19 mouse cellular contexts compared by ENCODE assay signal in the genomic region with DNA sequence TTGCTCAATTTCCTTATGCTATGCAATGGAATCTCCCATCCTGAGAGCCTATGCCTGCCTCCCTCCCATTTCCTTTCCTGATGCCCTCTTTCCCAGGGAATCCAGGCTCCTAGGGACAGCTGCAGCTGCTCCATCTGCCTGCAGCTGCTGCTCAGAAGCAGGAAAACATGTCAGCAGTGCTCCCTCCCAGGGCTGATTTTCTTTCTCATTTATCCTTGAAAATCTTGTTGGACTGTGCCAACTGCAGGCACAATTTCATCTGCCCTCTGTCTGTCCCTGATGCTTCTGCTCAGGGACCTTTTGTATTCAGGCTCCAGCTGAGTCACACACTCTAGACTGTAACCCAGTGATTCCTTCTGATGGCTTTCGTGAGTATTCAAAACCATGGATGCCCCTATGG. TPM values are rescaled to one million over a fixed set of nuclear protein-coding genes. Genes with fewer than 3 reads are reported as not detected.
DNase-seq lines count a peak whose midpoint lies in the region; ATAC-seq lines count a peak whose summit lies in the region.
"Had no signal": no experiment of that assay in that cellular context is flagged by ENCODE, and none has a peak within 500 bp of the region (broad histone marks: within the 10 kb centered on the region; RNA-seq: fewer than 3 reads in every experiment).

No protein-coding gene starts in this region.

- WGBS in midbrain, embryonic 11.5 days: 71% methylated on average over 1 of the region's 1 CpGs
- WGBS in midbrain, embryonic 10.5 days: 84% methylated on average over 1 of the region's 1 CpGs
- WGBS in hindbrain, embryonic 14.5 days: 48% methylated on average over 1 of the region's 1 CpGs

- peak; percentile 44 for DNase-seq in adrenal gland, adult 2 months
- no peak for DNase-seq in adrenal gland, postnatal 4 days (ENCODE audit: low spot score in 2 of 2)
- no peak for DNase-seq in midbrain, embryonic 11.5 days (ENCODE audit: low spot score, missing footprints)
- DNase-seq in midbrain, embryonic 10.5 days (ENCODE audit: low spot score): no peak
- no peak for DNase-seq in hindbrain, embryonic 14.5 days (ENCODE audit: low spot score)
- peak; percentile 45 for DNase-seq in retina, embryonic 14.5 days (ENCODE audit: low spot score)
- DNase-seq in kidney, adult 9 months: no peak
- DNase-seq in cerebellum, adult 8-10 months: no peak
- DNase-seq: heart, postnatal 14 days; kidney, adult 11 months; kidney, postnatal 4 days; right cerebral cortex, postnatal 25 days had no signal

- no peaks in the 10 kb centered on the region for H3K9me3 ChIP-seq in midbrain, embryonic 11.5 days (ENCODE audit: control insufficient read depth, low read length)
- H3K9me3 ChIP-seq in midbrain, embryonic 10.5 days (replicated peaks): no peaks in the 10 kb centered on the region
- H3K9me3 ChIP-seq in hindbrain, embryonic 14.5 days (ENCODE audit: control insufficient read depth, low read length): no peaks in the 10 kb centered on the region
- H3K9me3 ChIP-seq: neural tube, embryonic 13.5 days had no signal

- no peak overlapping the region for H3K27ac ChIP-seq in midbrain, embryonic 11.5 days (ENCODE audit: low read depth, low read length)
- H3K27ac ChIP-seq in midbrain, embryonic 10.5 days (replicated peaks): no peak overlapping the region
- no peak overlapping the region; the same call in 1 of the 2 replicates for H3K27ac ChIP-seq in hindbrain, embryonic 14.5 days
- H3K27ac ChIP-seq: macrophage; neural tube, embryonic 13.5 days had no signal

- H3K9ac ChIP-seq in midbrain, embryonic 11.5 days (ENCODE audit: low read length): no peak overlapping the region
- no peak overlapping the region for H3K9ac ChIP-seq in hindbrain, embryonic 14.5 days
- H3K9ac ChIP-seq: neural tube, embryonic 13.5 days had no signal

- no peaks in the 10 kb centered on the region for H3K36me3 ChIP-seq in midbrain, embryonic 11.5 days (ENCODE audit: control insufficient read depth, insufficient read depth, low read length)
- H3K36me3 ChIP-seq in midbrain, embryonic 10.5 days: no peaks in the 10 kb centered on the region
- H3K36me3 ChIP-seq in hindbrain, embryonic 14.5 days (replicated peaks; ENCODE audit: control insufficient read depth, insufficient read depth): no peaks in the 10 kb centered on the region
- H3K36me3 ChIP-seq: neural tube, embryonic 13.5 days had no signal

- no peak overlapping the region for H3K4me3 ChIP-seq in midbrain, embryonic 11.5 days (ENCODE audit: low read depth, low read length)
- no peak overlapping the region for H3K4me3 ChIP-seq in midbrain, embryonic 10.5 days
- H3K4me3 ChIP-seq in hindbrain, embryonic 14.5 days (replicated peaks; ENCODE audit: low read length): no peak overlapping the region
- H3K4me3 ChIP-seq: neural tube, embryonic 13.5 days had no signal

- no peak overlapping the region for H3K4me2 ChIP-seq in midbrain, embryonic 11.5 days
- no peak overlapping the region for H3K4me2 ChIP-seq in hindbrain, embryonic 14.5 days (replicated peaks)
- H3K4me2 ChIP-seq: neural tube, embryonic 13.5 days had no signal

- H3K4me1 ChIP-seq in midbrain, embryonic 11.5 days (ENCODE audit: control insufficient read depth, insufficient read depth, low read length): no peaks in the 10 kb centered on the region
- H3K4me1 ChIP-seq in midbrain, embryonic 10.5 days: peaks cover 7% of the 10 kb centered on the region
- H3K4me1 ChIP-seq in hindbrain, embryonic 14.5 days (replicated peaks; ENCODE audit: control insufficient read depth, insufficient read depth, low read length): no peaks in the 10 kb centered on the region

- ATAC-seq in midbrain, embryonic 11.5 days (ENCODE audit: low FRiP score): peak; percentile 49; the same call in 1 of the 2 replicates
- ATAC-seq in hindbrain, embryonic 14.5 days (ENCODE audit: low FRiP score): peak; percentile 77

- no peaks in the 10 kb centered on the region for H3K27me3 ChIP-seq in midbrain, embryonic 11.5 days (ENCODE audit: control insufficient read depth, insufficient read depth, low read length)
- H3K27me3 ChIP-seq in midbrain, embryonic 10.5 days (ENCODE audit: low read depth, poor library complexity, severe bottlenecking): no peaks in the 10 kb centered on the region
- H3K27me3 ChIP-seq in hindbrain, embryonic 14.5 days (ENCODE audit: control insufficient read depth, insufficient read depth, low read length): no peaks in the 10 kb centered on the region
- H3K27me3 ChIP-seq: neural tube, embryonic 13.5 days had no signal

RNA-seq across cellular contexts. Expression of a gene that starts 20.6 kb away (rescaled TPM):
- 1 to 10 TPM in 1 of 2 experiments, under 1 TPM in 1; 0.61 to 1.1 TPM for total RNA-seq in adrenal gland, adult 2 months (2021)
- polyA plus RNA-seq in adrenal gland, adult 2 months (2012; rRNA removed): 0.08 TPM in 1 of 2 replicates, not detected in the other
- total RNA-seq in adrenal gland, postnatal 4 days (2021): under 1 TPM; 0.25 to 0.51 TPM
- 26.0 and 27.5 TPM in 2 replicates for polyA plus RNA-seq in midbrain, embryonic 11.5 days (2014; fragmentation: Nextera tagmentation; extraction: Ambion mirVana)
- 13.4 and 16.0 TPM in 2 replicates for polyA plus RNA-seq in midbrain, embryonic 10.5 days (2016; fragmentation: Nextera tagmentation; extraction: Ambion mirVana)
- 1.2 and 2.1 TPM in 2 replicates for polyA plus RNA-seq in hindbrain, embryonic 14.5 days (2014; fragmentation: Nextera tagmentation; extraction: Ambion mirVana)
- total RNA-seq: ES-E14; granulocyte monocyte progenitor cell, adult 5-6 weeks; heart, postnatal 14 days had no signal
- polyA plus RNA-seq: liver, embryonic 16.5 days; macrophage; stomach, embryonic 16.5 days had no signal

RNA-seq across cellular contexts. Expression of a gene that starts 45.3 kb away (rescaled TPM):
- not detected for total RNA-seq in adrenal gland, adult 2 months (2021)
- polyA plus RNA-seq in adrenal gland, adult 2 months (2012; rRNA removed): not detected in 2 replicates
- total RNA-seq in adrenal gland, postnatal 4 days (2021): not detected
- not detected in 2 replicates for polyA plus RNA-seq in midbrain, embryonic 11.5 days (2014; fragmentation: Nextera tagmentation; extraction: Ambion mirVana)
- polyA plus RNA-seq in midbrain, embryonic 10.5 days (2016; fragmentation: Nextera tagmentation; extraction: Ambion mirVana): not detected in 2 replicates
- not detected in 2 replicates for polyA plus RNA-seq in hindbrain, embryonic 14.5 days (2014; fragmentation: Nextera tagmentation; extraction: Ambion mirVana)
- total RNA-seq: ES-E14; granulocyte monocyte progenitor cell, adult 5-6 weeks; heart, postnatal 14 days; left cerebral cortex, postnatal 10 days had no signal
- polyA plus RNA-seq: liver, embryonic 16.5 days; macrophage; neural tube, embryonic 13.5 days; stomach, embryonic 16.5 days had no signal

Comparison
In these comparisons a context has a peak if more than half of its experiments do, and no peak if none do; other contexts are left out.
1. DNase-seq: peak in adrenal gland, adult 2 months (single experiment) and retina, embryonic 14.5 days (single experiment); none in adrenal gland, postnatal 4 days (0 of 2), midbrain, embryonic 11.5 days (single experiment), midbrain, embryonic 10.5 days (single experiment), hindbrain, embryonic 14.5 days (single experiment), kidney, adult 9 months (single experiment) and cerebellum, adult 8-10 months (single experiment).